Mouse (Mus musculus) layer of hippocampus, postnatal 25 days (tissue): ENCODE data around the gene Agap1. TPM values are rescaled to one million over a fixed set of nuclear protein-coding genes. Genes with fewer than 3 reads are reported as not detected.

Experiments used
- DNase-seq, 2 experiments: peaks; one replicate each; pipeline ENCODE4 v3.0.0; 2022; ENCODE audit warnings: mixed read lengths in 2 of 2, low spot score in 1 of 2; ENCODE audit errors: extremely low spot score in 1 of 2
- total RNA-seq, 2 experiments: library from RNA; stranded (reverse); gene quantifications; 2 replicates each; pipeline ENCODE4 v1.2.3; 2021

Gene Agap1
- total RNA-seq, 2 experiments from 2014 or later = 255 to 275 TPM

DNA sequence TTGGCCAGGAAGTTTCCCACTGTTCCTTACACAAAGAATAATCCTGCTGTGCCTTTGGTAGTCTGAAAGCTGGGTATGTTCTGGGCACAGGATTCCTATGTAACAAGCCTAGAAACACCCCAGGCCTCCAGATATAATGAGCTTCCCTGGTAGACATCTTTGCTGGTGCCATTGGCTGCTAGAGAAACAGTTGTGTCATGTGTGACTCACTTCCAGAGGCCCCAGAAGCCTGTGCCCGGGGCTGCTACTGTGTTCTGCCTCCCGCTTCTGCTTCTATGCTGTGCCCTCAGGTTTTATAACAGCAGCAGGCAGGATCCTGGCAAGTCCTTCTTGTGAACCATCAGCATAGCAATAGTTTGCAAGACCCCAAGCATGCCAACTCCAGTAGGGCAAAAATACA lies 242.6 kb downstream of the Agap1 start:
- no peak for DNase-seq

DNA sequence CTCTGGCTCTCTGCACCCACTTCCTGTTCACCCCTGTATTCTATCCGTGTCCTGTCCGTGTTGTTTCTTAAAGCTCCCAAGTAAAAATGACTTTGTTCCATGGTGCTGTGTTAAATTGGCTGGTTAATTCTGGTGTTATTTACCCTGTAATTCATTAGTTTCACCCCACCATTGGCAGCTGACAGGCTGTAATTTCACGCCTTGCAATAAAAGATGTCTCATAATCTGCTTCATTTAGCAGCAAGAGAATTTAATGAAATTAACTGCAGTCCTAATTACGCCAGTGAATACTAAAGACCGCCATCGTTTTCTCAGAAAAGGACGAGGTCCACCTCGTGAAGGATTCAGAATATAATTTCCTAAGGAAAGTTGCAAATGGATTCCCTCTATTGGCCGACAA lies 245.6 kb downstream of the Agap1 start:
- DNase-seq = no peak

DNA sequence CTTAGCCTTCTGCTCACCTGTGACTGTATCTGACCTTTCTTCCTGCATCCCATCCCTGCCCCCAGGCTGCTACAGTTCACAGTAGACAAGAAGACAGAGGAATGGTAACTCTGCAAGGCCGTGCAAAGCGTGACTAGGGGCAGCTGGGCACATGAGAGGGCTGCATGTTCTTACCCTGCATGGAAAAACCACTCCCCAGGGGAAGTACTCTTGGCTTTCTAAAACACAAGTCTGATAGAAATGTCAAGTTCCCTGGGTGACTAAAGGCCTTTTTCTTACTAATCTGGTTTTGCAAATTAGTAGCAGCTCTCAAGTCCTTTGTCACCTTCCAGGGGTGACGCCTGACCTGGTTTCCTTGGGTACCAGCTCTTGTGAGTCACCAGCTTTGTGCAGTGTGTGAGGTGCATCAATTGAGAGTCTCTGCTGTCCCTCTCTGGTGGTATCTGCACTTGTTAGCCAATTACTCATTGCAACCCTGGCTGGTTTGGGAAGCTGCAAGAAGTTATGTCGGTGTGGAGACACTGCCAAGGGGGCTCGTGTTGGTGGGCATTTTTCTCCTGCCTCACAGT lies 246.6 kb downstream of the Agap1 start:
- DNase-seq = no peak

DNA sequence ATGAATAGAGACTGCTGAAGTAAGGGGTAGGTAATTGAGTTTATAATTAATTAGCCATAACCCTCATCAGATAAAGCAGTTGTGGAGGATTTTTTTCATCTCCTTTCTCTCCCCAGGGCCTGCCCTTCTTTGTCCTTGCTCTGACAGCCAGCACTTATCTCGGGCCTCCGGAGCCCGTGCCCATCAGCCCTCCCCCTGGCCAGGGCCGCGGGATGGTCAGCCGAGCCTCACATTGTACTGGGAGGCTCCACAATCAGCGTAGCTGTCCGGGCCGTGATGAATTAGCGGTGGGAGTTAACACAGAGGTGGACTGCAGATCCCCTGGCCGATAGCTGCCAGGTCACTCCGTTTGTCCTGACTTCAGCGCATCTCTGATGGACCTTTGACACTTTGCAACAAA lies 248.7 kb downstream of the Agap1 start:
- no peak for DNase-seq

DNA sequence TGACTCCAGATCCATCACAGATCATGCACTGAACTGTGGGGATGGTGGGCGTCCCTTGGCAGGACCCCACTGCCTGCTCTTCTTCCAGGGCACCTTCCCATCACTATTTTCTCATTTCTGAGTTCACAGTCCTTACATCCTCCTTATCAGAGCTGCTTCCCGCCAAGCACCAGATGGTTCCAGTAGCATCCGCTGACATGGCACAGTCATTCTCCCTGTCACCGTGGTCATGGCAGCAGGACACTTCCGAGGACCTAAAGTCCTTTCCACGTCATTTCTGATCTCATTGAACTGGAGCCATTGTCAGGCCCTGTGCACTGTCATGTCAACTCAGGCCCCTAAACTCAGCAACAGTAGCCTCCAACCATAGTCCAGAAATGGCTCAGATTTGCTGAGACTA lies 251.1 kb downstream of the Agap1 start:
- DNase-seq = no peak

DNA sequence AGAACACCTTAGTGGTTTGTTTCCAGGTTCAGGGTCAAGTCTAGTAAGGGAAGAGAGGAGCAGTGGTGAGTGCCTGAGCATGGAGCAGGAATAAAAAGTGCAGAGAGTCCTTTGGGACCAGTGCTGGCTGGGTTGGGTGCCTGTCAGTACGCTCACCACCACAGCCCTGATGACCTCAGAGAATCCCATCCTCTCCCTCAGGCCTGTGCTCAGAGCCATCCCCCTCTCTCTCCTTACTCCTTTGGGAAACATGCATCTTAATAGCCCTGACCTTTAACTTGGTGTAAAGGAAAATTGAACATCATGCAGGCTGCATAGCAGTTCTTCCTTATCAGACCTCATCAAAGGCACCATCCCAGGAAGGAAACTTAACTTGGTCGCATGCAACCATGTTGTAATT lies 252.3 kb downstream of the Agap1 start:
- no peak for DNase-seq

DNA sequence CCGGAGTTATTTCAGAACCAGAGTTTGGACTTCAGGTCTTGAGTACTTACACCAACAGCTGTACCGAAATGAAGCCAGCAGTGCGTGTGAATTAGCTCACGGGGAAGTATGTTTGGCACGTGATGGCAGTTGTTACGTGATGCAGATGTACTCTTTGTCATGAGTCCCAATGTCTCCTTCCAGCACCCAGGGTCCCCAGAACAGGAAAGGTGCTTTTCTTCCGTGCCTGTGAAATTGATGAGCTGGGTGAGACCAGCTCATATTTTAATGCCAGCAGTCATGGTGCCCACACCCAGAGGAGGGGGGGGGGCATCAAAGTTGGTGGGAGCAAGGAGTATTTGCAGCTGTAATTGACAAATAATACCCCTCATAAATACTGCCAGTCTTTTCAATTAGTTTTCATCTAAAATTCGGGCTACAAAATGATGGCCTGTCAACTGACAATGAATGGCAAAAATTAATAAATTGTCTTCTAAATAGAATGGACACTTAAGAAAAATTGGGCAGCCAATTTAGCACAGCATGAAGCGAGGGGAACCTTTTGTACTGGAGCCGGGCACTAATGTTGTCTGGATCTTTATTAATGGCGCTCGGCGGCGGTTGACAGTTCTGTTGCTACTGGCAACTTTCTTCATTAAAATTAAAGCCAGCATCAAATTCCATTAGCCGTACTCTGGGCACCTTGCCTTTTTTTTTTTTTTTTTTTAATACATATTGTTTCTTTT lies 253.3 kb downstream of the Agap1 start:
- no peak for DNase-seq

DNA sequence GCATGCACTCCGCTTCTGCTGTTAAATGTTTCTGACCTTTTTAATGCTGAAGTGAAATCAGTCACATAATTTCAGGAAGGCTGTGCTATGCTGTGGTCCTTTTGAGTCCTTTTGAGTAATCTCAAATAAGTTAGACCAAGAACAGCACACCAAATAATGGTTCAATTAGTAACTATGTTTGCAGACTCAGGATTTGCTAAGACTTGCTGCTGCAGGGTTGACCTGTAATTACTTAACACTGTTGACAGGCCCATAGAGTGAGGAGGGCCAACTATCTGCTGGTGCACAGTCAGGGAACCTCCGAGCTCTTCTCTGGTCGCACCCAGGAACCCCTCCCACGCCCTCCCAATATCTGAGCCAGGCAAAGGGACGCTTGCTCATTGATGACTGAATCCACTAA lies 255.2 kb downstream of the Agap1 start:
- no peak for DNase-seq

DNA sequence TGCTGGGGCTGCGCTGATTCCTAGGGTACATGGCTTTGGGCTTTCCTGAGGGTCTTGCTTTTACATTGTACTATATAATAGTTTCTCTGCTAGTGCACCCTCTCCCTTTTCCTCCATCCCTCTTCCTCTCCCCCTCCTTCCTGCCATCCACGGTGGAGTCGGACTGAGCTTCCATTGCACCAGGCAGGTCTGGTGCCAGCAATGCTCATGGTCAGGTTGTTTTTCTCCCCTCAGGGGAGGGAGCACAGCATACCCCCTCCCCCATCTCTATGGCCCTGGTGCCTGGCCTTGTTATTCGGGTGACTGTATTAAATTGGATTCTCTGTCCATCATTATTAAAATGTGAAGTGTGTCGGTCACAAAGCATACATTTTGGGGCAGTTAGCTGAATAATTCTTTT lies 259.1 kb downstream of the Agap1 start:
- no peak for DNase-seq

DNA sequence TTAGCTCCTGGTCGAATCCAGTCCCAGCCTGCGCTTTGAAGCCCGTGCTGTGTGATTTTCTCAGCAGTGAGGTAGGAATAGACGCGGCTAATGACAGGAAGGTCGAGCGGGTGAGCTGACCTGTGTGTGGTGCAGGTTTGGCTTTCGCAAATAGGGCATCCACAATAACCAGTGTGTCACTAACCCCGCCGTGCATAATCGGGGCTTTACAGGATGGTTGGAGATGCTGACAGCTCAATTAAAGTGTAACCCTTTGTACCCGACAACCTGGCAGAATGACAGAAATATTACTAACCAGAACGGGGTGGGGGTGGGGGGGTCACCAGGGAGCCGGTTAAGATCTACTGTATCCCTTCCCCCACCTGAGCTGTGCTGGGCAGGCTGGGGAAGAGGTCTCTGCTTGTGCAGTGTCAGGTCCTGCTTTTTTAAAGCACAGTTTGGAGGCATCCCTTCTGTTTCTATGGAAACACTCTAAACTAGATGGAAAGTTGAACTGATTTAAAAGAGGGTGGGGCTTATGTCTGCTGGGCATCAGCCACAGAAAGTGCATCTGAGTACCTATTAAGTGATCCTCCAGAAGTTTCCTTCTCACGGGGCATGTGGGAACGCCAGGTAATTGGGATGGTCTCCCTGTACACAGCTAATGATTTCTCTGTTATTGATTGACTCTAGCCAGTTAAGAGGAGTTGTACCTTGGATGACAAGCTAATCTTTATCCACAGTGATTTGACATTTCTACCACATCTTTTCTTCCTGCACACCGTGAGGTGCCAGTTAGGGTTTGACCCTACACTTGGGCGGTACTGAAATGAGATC lies 259.8 kb downstream of the Agap1 start:
- DNase-seq = no peak

DNA sequence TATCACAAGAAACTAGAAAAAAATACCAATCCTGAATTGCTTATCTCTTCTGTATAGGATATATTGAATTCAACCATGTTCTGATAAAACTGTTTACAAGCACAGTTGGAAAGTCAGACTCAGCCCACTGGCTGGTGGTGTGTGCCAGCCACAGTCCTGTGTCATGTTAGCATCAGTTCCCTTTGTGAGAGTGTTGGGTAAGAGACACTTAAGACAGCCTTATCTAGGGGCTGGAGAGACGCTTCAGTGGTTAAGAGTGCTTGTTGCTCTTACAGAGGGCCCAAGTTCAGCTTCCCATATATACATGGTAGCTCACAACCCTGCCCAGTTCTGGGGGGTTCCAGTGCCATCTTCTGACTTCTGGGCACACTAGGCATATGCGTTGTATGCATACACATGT lies 261.6 kb downstream of the Agap1 start:
- no peak for DNase-seq

DNA sequence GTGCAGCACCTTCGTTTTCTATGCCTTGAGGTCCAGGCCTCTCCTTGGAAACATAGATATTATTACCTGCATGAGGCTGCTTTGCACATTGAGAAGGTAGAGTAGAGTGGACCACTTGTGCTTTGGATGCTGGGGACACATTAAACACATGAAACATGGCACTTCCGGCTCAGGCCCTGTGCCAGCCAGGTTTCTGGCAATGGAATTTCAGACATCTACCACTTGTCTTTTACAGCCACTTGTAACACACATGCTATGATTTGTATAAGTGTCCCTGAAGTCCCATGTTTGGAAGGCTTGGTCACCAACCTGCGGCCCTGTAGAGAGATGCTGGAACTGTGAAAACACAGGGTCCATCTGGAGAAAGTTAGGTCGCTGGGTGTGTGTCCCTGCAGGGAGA lies 262.5 kb downstream of the Agap1 start:
- no peak for DNase-seq

DNA sequence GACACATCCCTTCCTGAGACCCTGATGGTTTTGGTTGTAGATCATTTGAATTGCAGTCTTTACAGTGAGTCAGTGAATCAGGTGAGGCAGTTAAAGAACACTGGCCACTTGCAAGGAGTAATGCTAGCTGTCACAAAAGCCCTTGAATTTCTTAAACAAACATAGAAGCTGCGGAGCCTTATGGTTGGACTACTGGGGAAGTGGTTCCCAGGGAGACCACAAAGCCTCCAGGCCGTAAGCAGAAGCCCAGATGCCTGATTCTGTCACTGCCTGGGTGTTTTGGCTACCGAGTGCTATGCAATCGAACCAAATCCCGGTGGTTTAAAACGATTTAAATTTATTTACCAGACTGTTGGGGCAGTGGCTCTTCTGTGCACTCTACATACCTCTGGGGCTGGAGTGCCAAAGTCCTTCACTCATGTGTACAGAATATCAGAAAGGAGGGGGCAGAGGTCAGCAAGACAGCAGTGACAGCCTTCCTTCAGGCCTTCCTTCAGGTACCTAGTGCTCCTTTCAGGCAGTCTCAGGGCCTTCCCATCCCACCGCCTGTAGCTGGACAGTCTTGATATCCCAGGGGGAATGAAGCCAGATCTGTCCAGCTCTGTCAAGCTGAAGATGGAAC lies 264.3 kb downstream of the Agap1 start:
- DNase-seq = no peak

DNA sequence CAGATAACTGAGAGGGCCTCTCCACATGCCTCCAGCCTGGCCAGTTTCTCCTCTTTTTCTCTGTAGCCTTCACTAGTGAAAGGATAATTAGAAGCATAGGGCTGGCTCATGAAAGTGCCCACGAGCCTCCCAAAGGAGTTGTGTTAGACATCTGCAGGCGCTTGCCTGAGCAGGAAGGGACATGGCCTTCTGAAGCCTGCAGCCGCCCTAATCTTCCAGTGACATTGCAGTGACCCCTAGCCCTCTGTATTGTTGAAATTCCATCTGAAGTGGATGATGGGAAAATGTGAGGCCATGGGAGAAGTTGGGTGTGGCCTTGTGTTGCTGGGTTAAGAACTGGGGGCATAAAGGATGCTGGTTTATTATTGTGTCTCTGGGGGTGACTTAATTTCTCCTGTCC lies 269.5 kb downstream of the Agap1 start:
- no peak for DNase-seq

DNA sequence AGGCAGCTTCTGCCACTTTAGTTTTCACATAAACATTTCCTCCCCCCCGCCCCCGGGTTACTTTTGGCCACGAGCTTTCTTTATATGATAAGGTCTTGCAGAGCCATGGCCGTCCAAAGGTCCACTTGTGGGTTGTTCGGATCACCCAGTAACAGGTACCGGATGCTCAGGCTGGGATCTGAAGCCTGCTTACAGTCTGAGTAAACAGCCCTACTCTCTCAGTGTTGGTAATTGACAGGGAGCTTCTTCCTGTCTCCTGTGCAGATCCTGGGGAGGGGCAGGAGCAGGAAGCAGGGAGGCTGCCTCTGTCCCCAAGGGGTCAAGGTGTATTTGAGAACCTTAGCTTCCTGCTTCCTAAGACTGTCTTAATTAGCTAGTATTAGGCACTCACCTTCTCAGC lies 269.9 kb downstream of the Agap1 start:
- DNase-seq = no peak

DNA sequence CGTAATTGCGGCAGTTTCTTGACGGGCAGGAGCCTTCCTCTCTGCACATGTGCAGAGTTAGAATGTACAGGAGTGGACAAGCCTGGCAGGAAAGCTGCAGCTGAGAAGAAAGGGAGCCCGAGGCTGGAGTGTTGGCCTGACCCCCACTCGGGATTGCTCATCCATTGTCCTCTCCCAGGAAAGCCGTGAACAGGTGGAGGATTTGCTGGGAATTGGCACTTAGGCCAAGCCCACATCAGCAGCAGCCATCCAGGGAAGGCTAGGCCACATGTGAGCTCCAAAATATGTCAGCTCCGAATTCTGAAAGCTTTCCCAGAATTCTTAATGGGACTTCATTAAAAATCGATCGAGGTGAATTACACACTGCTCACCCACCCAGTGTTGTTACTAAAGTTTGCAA lies 270.4 kb downstream of the Agap1 start:
- DNase-seq = no peak

DNA sequence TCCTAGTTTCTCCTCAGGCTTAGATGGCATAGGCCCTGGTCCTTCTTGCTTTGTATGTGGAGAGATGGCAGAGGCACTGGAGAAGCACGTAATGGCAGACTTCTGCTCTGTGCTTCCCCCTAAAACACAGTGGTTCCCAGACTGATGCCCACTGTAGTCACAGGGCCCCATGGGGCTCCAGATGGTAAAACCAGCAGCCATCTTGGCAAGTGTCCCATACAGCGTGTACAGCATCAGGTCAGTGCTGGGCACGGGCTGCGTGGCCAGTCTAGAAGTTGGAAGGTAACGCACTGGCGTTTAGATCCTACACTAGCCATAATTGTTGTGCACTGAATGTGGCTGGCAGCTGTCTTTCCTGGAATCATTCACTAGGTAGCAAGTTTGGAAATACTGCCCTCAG lies 273.9 kb downstream of the Agap1 start:
- no peak for DNase-seq

DNA sequence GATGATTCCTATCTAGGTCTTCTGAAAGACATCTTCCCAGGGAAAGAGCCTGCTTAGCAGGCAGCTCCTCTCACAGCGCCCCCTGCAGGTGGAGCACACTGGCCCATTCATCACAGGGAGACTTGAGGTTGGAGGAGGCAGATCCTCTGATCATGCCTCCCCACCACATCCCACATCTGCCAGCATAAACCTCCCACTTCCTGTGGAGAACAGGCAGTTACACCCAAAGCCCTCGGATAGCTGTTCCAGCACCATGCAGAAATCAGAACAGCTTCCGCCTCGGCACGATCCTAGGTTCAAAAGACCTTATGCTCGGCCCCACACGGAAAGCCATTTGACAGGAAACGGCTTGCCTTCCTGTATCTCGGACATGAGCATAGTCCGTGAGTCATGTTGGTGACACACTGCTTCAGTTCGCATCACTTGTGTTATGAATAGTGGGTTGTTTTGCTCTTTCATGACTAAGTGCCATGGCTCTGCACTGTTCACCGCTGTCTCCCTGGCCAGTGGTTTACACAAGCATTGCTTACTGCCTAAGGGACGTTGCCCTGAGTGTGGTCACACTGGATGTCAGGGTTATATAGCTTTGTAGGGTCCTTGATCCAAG lies 276.1 kb downstream of the Agap1 start:
- DNase-seq = no peak

DNA sequence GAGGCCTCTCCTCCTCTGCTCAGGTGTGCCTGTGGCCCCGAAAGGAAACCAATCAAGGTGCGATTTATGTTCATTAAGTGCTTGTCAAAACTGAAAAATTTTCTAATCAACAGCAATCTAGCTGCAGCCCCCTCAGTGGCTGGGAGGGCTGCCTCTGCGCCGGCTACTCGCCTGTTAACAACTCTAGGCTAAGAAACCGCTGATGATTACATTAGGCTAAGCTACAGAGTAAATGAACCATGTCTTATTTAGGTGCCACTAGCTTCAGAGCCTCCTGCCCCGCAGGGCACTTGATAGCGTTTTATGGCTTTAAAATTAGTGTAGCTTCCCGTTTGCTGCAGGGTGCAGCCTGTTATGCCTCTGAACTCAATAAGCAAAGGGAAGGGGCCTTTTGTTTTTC lies 279.8 kb downstream of the Agap1 start:
- DNase-seq = no peak

DNA sequence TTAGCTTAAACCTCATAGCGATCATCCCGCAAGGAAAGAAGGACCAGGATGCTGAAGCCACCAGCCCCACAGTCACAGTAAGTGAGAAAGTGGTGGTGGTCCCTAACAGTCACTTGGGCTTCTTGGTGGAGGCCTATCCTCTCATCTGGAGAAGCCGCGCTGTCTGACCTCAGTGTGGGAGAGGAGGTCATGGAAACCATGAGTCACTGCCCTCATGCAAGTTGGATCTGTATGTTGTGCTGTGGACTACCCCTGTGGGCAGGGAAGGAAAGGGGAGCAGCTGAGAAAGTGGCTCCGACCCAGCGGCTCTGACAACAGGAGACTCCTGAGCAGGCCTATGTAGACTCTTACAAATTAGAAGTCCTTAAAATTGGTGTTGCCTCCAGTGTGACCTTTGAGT lies 280.5 kb downstream of the Agap1 start:
- no peak for DNase-seq

DNA sequence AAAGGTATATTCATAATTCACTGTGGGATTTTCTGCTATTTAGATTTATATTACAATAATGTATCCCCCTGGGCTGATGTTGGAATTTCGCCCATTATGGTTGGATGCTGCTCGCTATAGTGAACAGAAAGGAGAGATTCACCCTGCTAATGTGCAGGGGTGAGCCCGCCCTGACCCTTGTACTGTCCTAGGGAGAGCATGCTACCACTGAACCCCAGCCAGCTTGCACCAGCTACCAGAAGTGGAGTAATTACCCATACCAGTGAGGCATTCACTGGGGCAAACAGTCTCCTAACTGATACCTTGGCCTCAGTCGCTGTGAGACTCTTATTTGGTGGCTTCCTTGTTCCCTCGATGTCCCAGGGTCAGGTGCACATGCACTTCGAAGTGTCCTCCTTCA lies 281.4 kb downstream of the Agap1 start:
- DNase-seq = no peak
